Mouse (Mus musculus) lung, postnatal 36 days (tissue): ENCODE measurements around the gene Inpp5k.
A peak's percentile ranks its signal among the peaks of the same experiment; 100 is the strongest.
"Not testable (repeated sequence)": the region's sequence is repeated elsewhere in the genome, so short reads cannot be mapped to it uniquely, and the experiment has no call there.

Source experiments
- DNase-seq: peaks from one replicate; pipeline ENCODE4 v3.0.0; 2022; ENCODE audit warnings: mixed read lengths

The Inpp5k gene

DNA sequence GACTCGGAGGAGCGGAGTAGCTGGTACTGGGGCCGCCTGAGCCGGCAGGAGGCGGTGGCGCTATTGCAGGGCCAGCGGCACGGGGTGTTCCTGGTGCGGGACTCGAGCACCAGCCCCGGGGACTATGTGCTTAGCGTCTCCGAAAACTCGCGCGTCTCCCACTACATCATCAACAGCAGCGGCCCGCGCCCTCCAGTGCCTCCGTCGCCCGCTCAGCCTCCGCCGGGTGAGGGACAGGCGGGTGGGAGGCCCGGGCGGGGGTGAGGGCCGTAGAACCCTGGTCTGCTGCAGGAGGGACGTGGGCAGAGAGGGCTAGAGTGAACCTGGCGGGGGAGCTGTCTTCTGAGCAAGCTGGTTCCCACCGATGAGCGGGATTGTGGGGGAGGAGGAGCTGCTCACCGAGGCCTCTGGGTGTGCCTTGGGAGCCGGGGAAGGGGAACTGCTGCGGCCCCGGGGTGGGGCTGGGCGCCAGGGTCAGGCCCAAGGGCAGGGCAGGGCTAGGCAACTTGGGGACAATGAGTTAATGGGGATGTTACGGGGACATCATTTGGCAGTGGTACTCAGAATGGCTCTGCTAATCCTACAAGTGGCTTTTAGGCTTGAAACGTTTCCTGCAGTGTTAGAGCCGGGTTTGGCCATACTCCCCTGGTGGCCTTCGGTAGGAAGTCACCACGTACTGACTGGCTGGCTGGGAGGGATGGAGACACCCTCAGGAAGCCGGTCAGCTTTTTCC lies 48.8 kb downstream of the Inpp5k start:
- DNase-seq, result peak; percentile 70

DNA sequence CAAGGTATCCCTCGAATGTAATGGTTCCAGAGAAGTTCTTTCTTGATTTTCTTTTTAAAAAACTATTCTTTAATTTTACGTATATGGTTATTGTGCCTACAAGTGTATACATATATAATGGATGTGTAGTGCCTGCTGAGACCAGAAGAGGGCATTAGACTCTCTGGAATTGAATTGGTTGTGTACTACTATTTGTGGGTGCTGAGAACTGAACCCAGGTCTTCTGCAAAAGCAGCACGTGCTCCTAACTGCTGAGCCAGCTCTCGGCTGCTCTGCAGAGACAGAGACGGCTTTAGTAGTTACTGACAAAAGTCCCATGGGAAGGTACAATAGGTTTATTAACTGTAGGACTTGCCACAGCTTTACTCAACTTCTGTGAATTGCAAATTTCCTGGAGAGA lies 53.7 kb downstream of the Inpp5k start:
- DNase-seq, result no peak

DNA sequence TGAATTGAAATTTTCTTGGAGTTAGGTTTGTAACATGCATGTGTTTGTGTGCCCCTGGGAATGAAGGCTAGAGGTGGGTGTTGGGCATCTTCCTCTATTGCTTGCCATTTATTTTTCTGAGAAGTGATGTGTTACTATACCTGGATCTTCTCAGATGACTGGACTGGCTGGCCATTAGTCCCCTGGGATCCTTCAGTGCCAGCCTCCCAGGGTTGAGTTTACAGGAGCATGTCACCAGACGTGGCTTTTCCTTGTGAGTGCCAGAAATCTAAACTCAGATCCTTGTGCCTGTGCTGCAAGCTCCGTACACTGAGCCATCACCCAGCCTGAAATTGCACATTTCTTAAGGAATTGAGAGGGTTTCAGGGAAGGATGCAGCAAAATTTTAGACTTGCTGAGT lies 54.2 kb downstream of the Inpp5k start:
- no peak for DNase-seq

DNA sequence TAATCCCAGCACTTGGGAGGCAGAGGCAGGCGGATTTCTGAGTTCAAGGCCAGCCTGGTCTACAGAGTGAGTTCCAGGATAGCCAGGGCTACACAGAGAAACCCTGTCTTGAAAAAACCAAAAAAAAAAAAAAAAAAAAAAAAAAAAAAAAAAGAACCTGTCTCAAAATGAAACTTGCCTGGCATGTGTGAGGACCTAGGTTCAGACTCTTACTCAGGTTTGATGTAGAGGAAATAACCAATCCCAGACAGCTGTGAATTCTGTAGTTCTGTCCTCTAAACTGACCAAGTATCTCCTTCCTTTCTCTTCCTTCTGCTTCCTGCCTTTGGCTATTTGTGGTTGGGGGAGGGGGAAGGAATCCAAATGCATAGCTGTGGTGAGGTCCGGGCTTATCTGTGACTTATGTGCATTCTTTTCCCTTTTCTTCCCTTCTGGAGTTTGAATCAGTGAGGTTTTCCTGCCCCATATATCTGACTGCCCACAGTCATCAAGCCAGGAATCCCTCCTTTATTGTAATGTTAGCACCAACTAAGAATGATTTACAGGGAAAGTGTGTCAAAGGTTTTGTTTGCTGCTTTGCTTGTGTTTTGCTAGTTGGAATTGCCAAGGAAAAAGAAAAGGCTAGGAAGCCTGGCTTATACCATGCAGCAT lies 56.7 kb downstream of the Inpp5k start:
- no peak for DNase-seq

DNA sequence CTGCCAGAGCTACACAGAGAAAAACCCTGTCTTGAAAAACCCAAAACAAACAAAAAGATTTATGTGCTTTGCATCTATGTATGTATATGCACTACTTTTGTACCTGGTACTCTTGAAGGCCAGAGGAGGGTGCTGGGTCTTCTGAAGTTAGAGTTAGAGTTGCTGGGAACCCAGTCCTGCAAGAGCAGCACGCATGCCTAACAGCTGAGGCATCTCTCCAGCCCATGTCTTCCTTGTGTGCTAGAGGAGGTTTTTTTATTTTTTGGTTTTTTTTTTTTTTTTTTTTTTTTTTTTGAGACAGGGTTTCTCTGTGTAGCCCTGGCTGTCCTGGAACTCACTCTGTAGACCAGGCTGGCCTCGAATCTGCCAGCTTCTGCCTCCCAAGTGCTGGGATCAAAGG lies 57.3 kb downstream of the Inpp5k start:
- DNase-seq, result no peak

DNA sequence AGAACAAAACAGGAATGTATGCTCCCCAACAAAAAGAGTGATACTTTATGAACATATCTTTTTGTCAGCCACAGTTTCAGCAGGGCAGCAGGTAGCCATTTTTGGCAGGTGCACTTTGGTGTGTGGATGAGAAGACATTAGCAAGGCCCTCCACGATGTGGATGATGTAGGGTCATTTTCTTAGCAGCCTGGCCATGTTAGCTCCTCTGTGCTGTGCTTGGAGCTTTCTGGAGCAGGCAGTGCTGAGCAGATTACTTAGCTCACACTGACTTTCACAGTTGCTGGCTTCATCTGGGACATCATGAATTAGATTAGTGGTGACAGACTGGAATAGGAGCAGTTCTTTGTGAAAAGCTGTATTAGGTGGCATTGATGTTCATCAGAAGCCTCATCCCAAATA lies 59.2 kb downstream of the Inpp5k start:
- no peak for DNase-seq

DNA sequence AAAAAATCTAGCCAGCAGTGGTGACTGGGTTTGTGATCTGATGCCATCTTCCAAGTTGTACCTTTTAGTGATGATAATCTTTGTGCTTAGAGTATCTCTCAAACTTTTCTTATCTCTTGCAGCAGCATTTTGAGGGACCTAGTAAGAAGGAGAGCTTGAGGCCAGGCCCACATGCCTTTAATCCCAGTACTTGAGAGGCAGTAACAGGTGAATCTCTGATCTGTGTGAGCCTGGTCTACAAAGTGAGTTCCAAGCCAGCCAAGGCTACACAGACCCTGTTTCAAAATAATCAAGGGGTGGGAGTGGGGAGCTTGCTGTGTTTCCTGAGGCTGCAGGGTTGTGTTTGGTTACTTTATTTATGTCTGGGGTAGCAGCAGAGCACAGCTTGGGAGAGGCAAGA lies 60.3 kb downstream of the Inpp5k start:
- DNase-seq, result no peak

DNA sequence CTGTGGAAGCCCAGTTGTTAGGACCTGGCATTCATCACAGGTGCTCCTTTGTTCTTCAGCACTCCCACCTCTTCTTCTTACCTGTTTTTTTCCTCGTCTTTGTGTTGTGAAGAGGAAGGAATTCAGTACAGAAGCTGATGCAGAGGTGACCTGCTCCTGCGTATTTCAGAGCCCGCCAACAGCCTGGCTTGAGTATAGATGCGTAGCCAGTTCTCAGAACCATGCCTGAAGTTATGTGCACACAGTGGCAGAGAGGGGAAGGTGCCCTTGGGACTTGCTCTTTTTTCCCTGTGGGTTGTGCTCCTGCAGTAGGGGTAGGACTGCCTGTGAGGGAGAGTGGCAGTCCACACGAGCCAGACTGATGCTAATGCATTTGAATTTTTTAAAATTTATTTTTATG lies 62.8 kb downstream of the Inpp5k start:
- DNase-seq, result no peak

DNA sequence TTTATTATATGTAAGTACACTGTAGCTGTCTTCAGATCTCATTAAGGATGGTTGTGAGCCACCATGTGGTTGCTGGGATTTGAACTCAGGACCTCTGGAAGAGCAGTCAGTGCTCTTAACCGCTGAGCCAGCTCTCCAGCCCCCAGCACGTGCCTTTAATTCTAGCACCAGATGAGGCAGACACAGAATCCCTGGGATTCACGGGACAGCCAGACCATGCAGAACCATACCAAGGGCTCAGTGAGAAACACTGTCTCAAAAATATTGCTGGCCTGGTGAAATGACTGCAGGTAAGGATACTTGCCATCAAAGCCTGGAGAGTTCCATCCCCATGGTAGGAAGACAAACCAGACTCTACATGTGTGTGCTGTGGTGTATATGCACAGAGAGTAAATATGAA lies 66.7 kb downstream of the Inpp5k start:
- not testable (repeated sequence) for DNase-seq
